Mouse (Mus musculus) small intestine, adult 2 months (tissue): ENCODE results near the gene Cep78. TPM values are rescaled to one million over a fixed set of nuclear protein-coding genes. Genes with fewer than 3 reads are reported as not detected.
A peak's percentile ranks its signal among the peaks of the same experiment; 100 is the strongest.

Experiments
- H3K27ac ChIP-seq: fragments of 200-500 bp; 2 replicates; pipeline ENCODE4 v1.5.1; 2012; ENCODE audit warnings: low read depth, low read length, control low read depth, inconsistent platforms; ENCODE audit not compliant: insufficient read depth
- H3K27me3 ChIP-seq: fragments of 200-500 bp; 2 replicates; pipeline ENCODE4 v1.6.1; 2012; ENCODE audit warnings: mild to moderate bottlenecking, moderate library complexity, low read length, inconsistent platforms; ENCODE audit not compliant: control insufficient read depth, insufficient read depth
- H3K36me3 ChIP-seq: fragments of 200-500 bp; 2 replicates; pipeline ENCODE4 v1.6.1; 2012; ENCODE audit warnings: mild to moderate bottlenecking, low read length, control low read depth, inconsistent platforms; ENCODE audit not compliant: control insufficient read depth, insufficient read depth
- H3K4me1 ChIP-seq: fragments of 200-500 bp; 2 replicates; pipeline ENCODE4 v1.6.1; 2012; ENCODE audit warnings: low read length, inconsistent platforms, mixed read lengths; ENCODE audit not compliant: control insufficient read depth, insufficient read depth, insufficient read length
- H3K4me3 ChIP-seq: fragments of 200-500 bp; 2 replicates; pipeline ENCODE4 v1.5.1; 2012; ENCODE audit warnings: low read depth, mild to moderate bottlenecking, control low read depth, inconsistent platforms, low read length, moderate library complexity
- CTCF ChIP-seq: fragments of 200-500 bp; IDR thresholded peaks from 2 replicates; pipeline ENCODE4 v1.5.1; 2012; ENCODE audit warnings: low read depth, mild to moderate bottlenecking, control low read depth, inconsistent platforms, low read length, moderate library complexity, mixed read lengths; ENCODE audit not compliant: insufficient replicate concordance, insufficient read length; ENCODE audit errors: extremely low read depth
- POLR2A ChIP-seq: fragments of 200-500 bp; IDR thresholded peaks from 2 replicates; pipeline ENCODE4 v1.6.1; 2012; ENCODE audit warnings: low read depth, mild to moderate bottlenecking, control low read depth, inconsistent platforms, low read length, moderate library complexity
- WGBS: fragments of 180-500 bp; shearing (Covaris S2); methylation state at CpG from one replicate; pipeline ENCODE4 v1.1.7; 2018; 5-methylcytosine and 5-hydroxymethylcytosine counted together
- polyA plus RNA-seq: library from polyadenylated mRNA; depleted of rRNA; stranded (reverse); fragments of >200 nt; gene quantifications from 2 replicates; pipeline ENCODE4 v1.2.3, GENCODE M21; 2012

Gene Cep78
- polyA plus RNA-seq, 1 experiment: 1.1 TPM

GRCm38 (mm10) chr19:16016171-16016570 is 31.4 kb upstream of the Cep78 start:
- no peak overlapping the region for H3K27ac ChIP-seq
- TF ChIP-seq CTCF: no peak
- no peak for TF ChIP-seq POLR2A
- no peaks in the 10 kb centered on the region for H3K4me1 ChIP-seq
- WGBS: 54% methylated on average over 1 of the region's 1 CpGs
- no peak overlapping the region for H3K4me3 ChIP-seq
- H3K36me3 ChIP-seq: no peaks in the 10 kb centered on the region
- no peaks in the 10 kb centered on the region for H3K27me3 ChIP-seq

- WGBS: 61% methylated on average over 10 of the region's 10 CpGs
- Histone ChIP-seq H3K36me3 (no peaks in the 10 kb centered on the region), H3K27ac (0 out of 2 replicates have a peak overlapping the region, but pooled peaks have one; percentile 15), H3K27me3 (no peaks in the 10 kb centered on the region), H3K4me3 (no peak overlapping the region), H3K4me1 (no peaks in the 10 kb centered on the region)
- no peak for TF ChIP-seq POLR2A
- no peak for TF ChIP-seq CTCF
Measured at GRCm38 (mm10) chr19:16015191-16015968, 30.6 kb upstream of the Cep78 start.

GRCm38 (mm10) chr19:16009746-16010337 is 25.1 kb upstream of the Cep78 start:
- H3K4me3 ChIP-seq: no peak overlapping the region
- H3K27ac ChIP-seq: no peak overlapping the region
- H3K4me1 ChIP-seq: no peaks in the 10 kb centered on the region
- no peaks in the 10 kb centered on the region for H3K27me3 ChIP-seq
- no peak for TF ChIP-seq CTCF
- TF ChIP-seq POLR2A: no peak
- 52% methylated on average over 6 of the region's 6 CpGs for WGBS
- no peaks in the 10 kb centered on the region for H3K36me3 ChIP-seq

GRCm38 (mm10) chr19:16009111-16009510 is 24.3 kb upstream of the Cep78 start:
- WGBS: 78% methylated on average over 4 of the region's 4 CpGs
- Histone ChIP-seq H3K4me1 (no peaks in the 10 kb centered on the region), H3K27me3 (no peaks in the 10 kb centered on the region), H3K4me3 (no peak overlapping the region), H3K36me3 (no peaks in the 10 kb centered on the region), H3K27ac (no peak overlapping the region)
- TF ChIP-seq POLR2A: no peak
- no peak for TF ChIP-seq CTCF

GRCm38 (mm10) chr19:16007131-16007530 is 22.3 kb upstream of the Cep78 start:
- Histone ChIP-seq H3K36me3 (no peaks in the 10 kb centered on the region), H3K27ac (no peak overlapping the region), H3K4me1 (no peaks in the 10 kb centered on the region), H3K4me3 (no peak overlapping the region), H3K27me3 (no peaks in the 10 kb centered on the region)
- no peak for TF ChIP-seq POLR2A
- TF ChIP-seq CTCF: no peak
- 82% methylated on average over 8 of the region's 8 CpGs for WGBS

- TF ChIP-seq CTCF (peak; percentile 27; the same call in 1 of the 2 replicates), POLR2A (no peak)
- 7% methylated on average over 3 of the region's 3 CpGs for WGBS
- no peak overlapping the region for H3K27ac ChIP-seq
- no peaks in the 10 kb centered on the region for H3K36me3 ChIP-seq
- no peaks in the 10 kb centered on the region for H3K27me3 ChIP-seq
- no peak overlapping the region for H3K4me3 ChIP-seq
- H3K4me1 ChIP-seq: no peaks in the 10 kb centered on the region
Measured at GRCm38 (mm10) chr19:15998157-15998556, 13.4 kb upstream of the Cep78 start.

GRCm38 (mm10) chr19:15996901-15997564 is 12.2 kb upstream of the Cep78 start:
- no peak overlapping the region for H3K4me3 ChIP-seq
- 0 out of 2 replicates have a peak overlapping the region, but pooled peaks have one; percentile 2 for H3K27ac ChIP-seq
- no peaks in the 10 kb centered on the region for H3K36me3 ChIP-seq

More at GRCm38 (mm10) chr19:15996901-15997564, 12.2 kb upstream of the Cep78 start:
- 36% methylated on average over 12 of the region's 12 CpGs for WGBS
- Histone ChIP-seq H3K27me3 (no peaks in the 10 kb centered on the region), H3K4me1 (no peaks in the 10 kb centered on the region)
- TF ChIP-seq POLR2A: no peak
- no peak for TF ChIP-seq CTCF
